Mouse (Mus musculus) MN1 (cell line): ENCODE data around the gene Vil1.

ENCODE experiments used
- DNase-seq: peaks from one replicate; pipeline ENCODE4 v3.0.0-alpha.2; 2016; ENCODE audit warnings: low spot score

Vil1 gene

DNA sequence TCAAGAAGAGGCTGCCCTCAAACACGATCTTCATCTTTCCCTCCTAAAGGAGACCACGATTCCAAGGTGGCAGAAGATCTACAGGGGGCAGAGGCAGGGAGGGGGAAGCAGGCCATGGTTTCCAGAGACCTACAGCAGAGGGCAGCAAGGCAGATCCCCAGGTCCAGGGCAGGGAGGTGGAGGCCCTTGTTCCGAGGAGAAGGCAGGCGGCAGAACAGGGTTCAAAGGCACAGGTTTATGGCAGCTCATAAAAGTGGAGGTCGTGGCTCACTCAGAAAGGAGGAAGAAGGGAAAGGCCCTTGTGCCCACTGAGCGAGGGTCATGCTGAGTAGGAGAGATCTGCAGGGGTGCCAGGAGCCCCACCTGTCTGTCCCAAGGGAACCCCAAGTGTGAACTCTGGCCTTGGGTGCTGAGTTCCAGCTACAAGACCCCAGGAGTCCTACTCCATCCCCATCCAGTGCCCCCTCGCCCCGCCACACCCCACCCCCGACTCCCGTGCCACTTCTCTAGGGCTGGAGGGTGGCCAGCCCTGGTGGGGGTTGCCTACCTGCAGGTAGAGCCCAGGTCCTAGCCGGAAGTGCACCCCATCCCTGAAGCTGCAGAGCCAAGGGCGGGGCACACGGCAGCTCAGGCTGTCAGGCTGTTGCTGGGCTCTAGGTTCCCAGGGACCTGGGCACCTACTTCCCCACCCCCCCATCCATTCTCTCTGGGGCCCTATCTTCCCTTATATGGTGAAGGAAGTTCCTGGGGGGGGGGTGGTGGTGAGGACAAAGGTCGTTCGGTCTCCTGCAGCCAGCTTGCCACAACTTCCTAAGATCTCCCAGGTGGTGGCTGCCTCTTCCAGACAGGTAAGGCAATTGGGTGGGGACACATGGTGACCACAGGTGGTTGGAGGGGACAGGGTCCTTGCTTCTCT, at the start of gene Vil1:
Gene Vil1, plus strand, starts transcription at position 788 of the 916 bp plus-strand sequence.
- DNase-seq, result no peak

GRCm38 (mm10) chr1:74359952-74360517, 49.1 kb upstream of the Vil1 start:
- no peak for DNase-seq

DNA sequence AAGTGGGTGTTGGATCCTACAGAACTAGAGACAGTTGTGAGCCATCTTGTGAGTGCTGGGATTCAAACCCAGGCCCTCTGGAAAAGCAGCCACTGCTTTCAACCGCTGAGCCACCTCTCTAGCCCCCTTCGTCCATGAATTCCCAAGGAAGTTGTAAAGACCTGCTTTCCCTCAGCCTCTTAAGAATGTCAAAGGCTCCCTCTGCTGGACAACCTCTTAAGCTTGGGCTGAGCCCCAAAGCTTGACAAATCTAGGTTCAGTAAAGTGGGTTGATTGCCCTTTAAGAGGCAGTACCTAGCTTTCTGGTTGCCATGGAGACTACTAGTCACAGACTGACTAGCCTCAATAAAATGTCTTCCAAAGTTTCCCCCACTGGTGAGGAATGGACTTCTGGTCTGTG, 47.4 kb upstream of the Vil1 start, which contains the start of gene Catip:
Gene Catip, plus strand, starts transcription at position 297 of the 400 bp plus-strand sequence.
- DNase-seq, result peak; percentile 87

- peak; percentile 17 for DNase-seq
Measured at GRCm38 (mm10) chr1:74362325-74363229, 46.6 kb upstream of the Vil1 start.

DNA sequence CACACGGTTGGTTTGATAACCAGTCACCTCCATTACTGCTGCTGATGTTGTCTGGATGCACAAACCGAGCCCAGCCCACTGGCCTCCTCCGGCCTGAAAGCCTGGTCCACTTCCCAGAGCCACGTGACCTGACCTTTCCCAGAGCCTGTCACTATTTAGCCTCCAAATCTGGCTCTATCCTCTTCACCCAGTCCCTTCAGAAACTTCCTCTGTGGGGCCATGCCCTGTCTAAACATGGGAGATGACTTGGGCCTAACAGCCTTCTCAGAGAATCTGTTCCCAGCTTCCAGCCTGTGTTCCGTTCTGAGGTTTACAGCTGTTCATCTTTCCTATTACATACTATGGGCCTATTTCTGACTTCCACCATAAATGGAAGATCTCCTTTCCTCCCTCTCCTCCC, 45.7 kb upstream of the Vil1 start:
- DNase-seq, result no peak

DNA sequence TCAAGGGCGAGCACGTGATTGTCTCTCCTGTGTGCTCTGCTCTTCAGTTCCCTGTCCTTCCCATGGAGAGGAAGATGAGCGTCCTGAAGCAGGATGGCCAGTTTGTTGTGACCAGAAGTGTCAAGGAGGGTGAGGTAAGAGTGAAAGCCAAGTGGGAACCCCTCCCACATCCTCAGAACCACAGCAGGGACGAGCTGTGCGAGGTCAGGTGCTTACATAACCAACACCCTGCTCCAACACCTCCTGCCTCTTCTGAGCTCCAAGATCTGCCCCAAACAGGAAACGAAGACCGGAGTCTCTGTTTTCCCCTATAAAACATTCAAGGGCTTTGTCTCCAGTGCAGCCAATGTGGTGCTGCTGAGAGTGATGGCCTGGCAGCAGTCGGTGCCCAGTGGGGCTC, 44.9 kb upstream of the Vil1 start:
- no peak for DNase-seq

DNA sequence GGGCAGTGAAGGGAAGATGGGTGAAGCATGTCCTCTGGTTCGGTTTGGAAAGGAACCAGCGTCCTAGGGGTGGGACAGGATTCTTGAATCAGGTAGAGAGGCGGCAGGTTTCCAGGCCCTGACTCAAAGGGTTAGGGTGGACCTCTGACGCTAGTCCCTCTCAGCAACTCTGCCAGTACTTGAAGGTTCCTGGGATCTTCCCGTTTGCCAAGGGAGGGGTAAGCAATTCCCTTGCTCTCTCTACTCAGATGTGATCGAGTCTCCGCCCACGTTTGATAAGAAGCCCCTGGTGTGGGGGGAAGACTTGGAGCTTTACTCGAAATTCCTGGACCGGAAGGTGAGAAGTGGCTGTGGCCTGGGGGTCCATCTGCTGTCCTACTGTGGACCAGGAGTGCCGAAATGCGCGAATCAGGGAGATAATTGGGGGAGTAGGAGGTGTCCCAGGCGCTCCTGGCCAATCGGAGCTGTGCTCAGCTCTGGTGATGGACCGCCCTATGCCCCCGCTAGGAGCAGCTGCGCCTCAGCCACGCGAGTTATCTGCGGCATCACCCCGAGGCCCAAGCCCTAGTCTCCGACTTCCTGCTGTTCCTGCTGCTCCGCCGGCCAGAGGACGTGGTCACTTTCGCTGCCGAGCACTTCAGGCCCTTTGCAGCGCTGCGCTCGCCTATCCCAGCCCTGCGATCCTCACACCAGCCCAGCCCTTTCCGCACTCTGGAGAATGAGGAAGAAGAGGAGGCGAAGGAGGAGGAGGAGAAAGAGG, 41.1 kb upstream of the Vil1 start:
- no peak for DNase-seq

DNA sequence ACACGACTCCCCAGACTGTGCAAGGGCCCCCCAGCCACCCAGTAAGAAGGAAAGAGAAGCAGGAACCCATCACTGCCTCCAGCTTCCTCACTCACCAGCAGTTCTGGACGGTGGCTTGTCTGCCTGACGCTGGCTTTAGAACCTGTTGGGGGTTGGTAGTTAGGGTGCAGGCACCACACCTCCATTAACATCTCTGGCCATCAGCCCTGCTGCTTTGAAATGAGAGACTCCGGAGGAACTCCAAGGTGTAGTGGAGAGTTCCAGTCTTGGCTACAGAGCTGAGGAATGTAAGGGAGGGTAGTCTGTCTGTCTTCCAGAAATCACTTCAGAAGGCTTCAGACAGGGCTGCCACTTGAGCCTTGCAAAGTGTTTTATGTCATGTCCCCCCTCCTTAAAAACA, 39.1 kb upstream of the Vil1 start:
- no peak for DNase-seq

DNA sequence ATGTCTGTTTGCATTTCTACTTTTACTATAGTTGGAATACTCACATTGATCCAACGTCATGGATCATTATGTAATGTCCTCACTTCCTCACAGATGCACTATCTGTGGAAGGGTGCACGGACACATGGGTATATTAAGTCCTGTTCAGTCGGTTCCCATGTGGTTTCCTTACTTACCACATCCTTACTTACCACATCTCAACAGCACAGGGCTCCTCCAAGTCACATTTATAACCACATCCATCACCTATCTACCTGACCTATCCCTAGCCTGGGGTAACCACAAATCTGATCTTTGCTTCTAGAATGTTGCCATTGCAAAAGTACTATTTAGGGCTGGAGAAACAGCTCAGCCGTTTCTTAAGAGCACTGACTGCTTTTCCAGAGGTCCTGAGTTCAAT, 35.8 kb upstream of the Vil1 start:
- no peak for DNase-seq

GRCm38 (mm10) chr1:74374980-74375379, 34.2 kb upstream of the Vil1 start, which contains the start of gene Slc11a1:
TSS of gene Slc11a1 (plus strand) at chr1:74375195.
- no peak for DNase-seq

GRCm38 (mm10) chr1:74375561-74375960, 33.6 kb upstream of the Vil1 start:
- DNase-seq, result no peak

DNA sequence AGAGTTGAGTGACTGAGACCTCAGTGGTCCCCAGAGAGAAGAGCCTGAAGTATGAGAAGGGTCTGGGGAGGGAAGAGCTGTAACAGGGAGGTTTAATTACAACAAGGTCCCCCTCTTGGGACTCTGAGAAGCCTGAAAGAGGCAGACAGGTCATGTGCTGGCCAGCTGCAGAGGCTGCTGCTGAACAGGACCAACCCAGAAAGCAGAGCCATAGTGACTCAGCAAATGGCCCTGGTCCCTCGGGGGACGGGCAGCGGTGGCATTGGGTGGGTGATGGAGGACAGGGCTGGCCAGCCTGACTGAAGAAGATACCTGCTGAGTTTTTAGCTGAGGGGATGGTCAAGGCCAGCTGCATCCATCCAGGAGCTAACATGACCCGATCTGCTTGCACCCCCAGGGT, 32.8 kb upstream of the Vil1 start:
- peak; percentile 76 for DNase-seq

DNA sequence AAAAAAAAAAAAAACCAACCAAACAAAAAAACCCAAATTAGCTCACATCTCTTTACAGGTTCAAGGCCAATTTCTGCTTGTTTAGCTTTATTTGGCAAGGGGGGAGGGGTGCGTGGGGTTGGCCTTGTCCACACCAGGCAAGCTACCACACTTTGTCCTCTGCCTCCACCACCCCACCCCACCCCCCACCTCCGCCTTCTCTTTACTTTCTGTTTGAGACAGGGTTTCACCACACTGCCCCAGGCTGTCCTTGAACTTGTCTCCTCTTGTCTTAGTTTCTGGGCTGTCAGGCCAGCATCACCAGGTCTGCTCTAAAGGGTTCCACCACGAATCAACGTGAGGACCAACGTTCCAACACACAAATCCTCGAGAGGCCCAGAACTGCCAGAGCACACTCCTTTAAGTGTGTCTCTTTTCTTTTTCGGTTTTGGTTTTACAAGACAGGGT, 30.1 kb upstream of the Vil1 start:
- DNase-seq, result no peak

- no peak for DNase-seq
Measured at GRCm38 (mm10) chr1:74380484-74380883, 28.7 kb upstream of the Vil1 start.

GRCm38 (mm10) chr1:74381588-74382021, 27.6 kb upstream of the Vil1 start:
- no peak for DNase-seq

GRCm38 (mm10) chr1:74383385-74383784, 25.8 kb upstream of the Vil1 start:
- no peak for DNase-seq

DNA sequence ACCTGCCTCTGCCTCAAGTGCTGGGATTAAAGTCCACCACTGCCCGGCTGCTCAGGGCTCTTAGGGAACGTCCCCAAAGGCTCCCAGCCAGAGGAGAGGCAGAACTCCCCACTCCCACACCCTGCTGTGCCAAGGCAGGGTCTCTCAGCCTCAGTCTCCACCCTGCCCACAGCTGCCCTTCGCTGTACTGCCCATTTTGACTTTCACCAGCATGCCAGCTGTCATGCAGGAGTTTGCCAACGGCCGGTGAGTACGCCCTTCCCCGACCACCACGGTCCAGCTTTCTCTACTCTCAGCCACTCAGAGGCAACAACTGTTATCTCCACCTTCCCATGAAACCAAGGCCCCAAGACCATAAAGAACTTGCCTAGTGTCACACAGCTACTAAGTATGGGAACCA, 24.7 kb upstream of the Vil1 start:
- no peak for DNase-seq

DNA sequence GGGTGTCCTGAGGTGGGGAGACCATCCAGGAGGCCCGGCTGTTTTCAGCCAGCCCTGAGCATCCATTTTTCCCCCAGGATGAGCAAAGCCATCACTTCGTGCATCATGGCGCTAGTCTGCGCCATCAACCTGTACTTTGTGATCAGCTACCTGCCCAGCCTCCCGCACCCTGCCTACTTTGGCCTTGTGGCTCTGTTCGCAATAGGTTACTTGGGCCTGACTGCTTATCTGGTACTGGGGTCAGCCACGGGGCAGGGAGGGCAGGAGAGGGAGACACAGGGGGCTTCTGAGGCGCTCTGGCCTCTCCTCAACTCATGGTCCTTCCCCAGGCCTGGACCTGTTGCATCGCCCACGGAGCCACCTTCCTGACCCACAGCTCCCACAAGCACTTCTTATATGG, 24.1 kb upstream of the Vil1 start:
- no peak for DNase-seq

- DNase-seq, result no peak
Measured at GRCm38 (mm10) chr1:74385531-74385930, 23.6 kb upstream of the Vil1 start.

DNA sequence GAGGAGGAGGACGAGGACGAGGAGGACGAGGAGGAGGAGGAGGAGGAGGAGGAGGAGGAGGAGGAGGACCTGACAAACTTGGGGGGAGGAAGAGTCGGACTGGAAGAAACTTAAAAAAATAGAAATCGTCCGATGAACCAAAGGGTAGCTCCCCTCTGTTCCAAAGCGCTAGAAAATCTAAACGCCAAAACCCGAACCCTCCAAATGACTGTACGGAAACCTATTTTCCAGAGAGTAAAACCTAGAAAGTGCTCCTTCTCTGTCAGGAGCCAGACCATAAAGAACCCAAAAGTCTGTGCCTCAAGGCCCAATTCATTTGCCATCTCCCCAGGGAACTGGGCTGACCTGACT, 22.8 kb upstream of the Vil1 start:
- DNase-seq, result no peak

- DNase-seq, result peak; percentile 95
Measured at GRCm38 (mm10) chr1:74386714-74387385, 22.3 kb upstream of the Vil1 start.
